Mouse (Mus musculus): Measurements from ENCODE around the gene Cttnbp2nl.

DNA sequence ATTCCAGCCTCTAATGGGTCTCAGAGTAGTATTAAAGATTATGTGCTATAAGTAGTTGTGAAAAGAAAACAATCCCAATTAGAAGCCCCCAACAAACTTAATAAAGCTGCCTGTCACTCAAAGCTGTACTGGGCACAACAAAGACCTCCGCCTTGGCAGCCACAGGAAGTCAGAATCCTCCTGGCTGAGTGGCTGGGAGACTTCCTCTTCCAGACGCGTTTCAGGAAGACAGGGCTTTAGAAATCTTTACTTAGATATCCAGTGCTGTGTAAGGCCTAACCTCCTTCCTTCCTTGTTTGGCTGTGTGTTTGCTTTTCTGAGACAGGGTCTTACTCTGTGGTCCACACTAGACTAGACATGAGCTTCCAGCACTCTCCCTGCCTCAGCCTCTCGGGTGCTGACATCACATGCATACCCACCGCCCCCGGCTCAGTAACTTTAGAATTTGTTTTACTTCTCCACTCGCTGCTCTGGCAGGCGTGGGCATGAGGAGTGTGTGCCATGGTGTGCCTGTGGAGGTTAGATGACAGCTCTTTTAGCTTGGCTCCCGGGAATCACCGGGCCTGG is 16.6 kb downstream of the Cttnbp2nl start:
- no peak for TF ChIP-seq GATA1 (IDR thresholded peaks at IDR 0.05; ENCODE audit: borderline replicate concordance, low read length)
- TF ChIP-seq FLI1 (IDR thresholded peaks at IDR 0.05; ENCODE audit: low read length): no peak
